Mouse (Mus musculus) myocyte (in vitro differentiated cells): ENCODE data around the gene Dnmt3a.

Source experiments
- E2F4 ChIP-seq: IDR thresholded peaks from one replicate; pipeline ENCODE4 v1.6.1; 2011; ENCODE audit warnings: mild to moderate bottlenecking, control low read depth, moderate library complexity; ENCODE audit not compliant: insufficient read depth
- MAX ChIP-seq: IDR thresholded peaks from one replicate; pipeline ENCODE4 v1.6.1; 2011; ENCODE audit warnings: low read depth, mild to moderate bottlenecking, control low read depth
- MYOD1 ChIP-seq, 3 experiments: IDR thresholded peaks; one replicate each; pipeline ENCODE4 v1.6.1; 2011; ENCODE audit warnings: control low read depth in 2 of 3, low read depth in 2 of 3, mild to moderate bottlenecking in 2 of 3, moderate library complexity in 1 of 3; ENCODE audit not compliant: insufficient read length in 2 of 3, control insufficient read depth in 1 of 3
- MYOG ChIP-seq, 3 experiments: IDR thresholded peaks; one replicate each; pipeline ENCODE4 v1.6.1; 2011; ENCODE audit warnings: control low read depth in 2 of 3, low read depth in 2 of 3, mild to moderate bottlenecking in 2 of 3; ENCODE audit not compliant: insufficient read length in 2 of 3, control insufficient read depth in 1 of 3, insufficient read depth in 1 of 3
- POLR2A ChIP-seq: IDR thresholded peaks from one replicate; pipeline ENCODE4 v1.6.1; 2011; ENCODE audit warnings: low read depth, mild to moderate bottlenecking, control low read depth, moderate library complexity; ENCODE audit not compliant: insufficient read length
- TCF3 ChIP-seq: IDR thresholded peaks from one replicate; pipeline ENCODE4 v1.6.1; 2011; ENCODE audit warnings: low read depth, control low read depth; ENCODE audit not compliant: insufficient read length
- USF1 ChIP-seq: IDR thresholded peaks from one replicate; pipeline ENCODE4 v1.6.1; 2011; ENCODE audit warnings: low read depth, mild to moderate bottlenecking, control low read depth, moderate library complexity

- TF ChIP-seq TCF3 (no peak), MAX (no peak), POLR2A (no peak), USF1 (no peak), MYOD1 (IDR thresholded peaks at IDR 0.05; ENCODE audit: control insufficient read depth in 1 of 3, insufficient read length in 2 of 3, low read depth in 2 of 3) (no peak), MYOG (IDR thresholded peaks at IDR 0.05; ENCODE audit: control insufficient read depth in 1 of 3, insufficient read depth in 1 of 3, insufficient read length in 2 of 3, low read depth in 2 of 3) (no peak), E2F4 (no peak)
Measured at GRCm38 (mm10) chr12:3959791-3960543, 154.2 kb downstream of the Dnmt3a start.
